Mouse (Mus musculus): ENCODE measurements around the gene Fgfr2.

GRCm38 (mm10) chr7:132249563-132250119 is 873.5 kb downstream of the Fgfr2 start:
- no peak for TF ChIP-seq POLR2A (IDR thresholded peaks at IDR 0.05; ENCODE audit: low read depth, low read length)
- TF ChIP-seq CTCF (IDR thresholded peaks at IDR 0.05; ENCODE audit: extremely low read depth, insufficient read length, insufficient replicate concordance, low read depth, low read length): no peak

Measured in small intestine, adult 2 months (tissue).